Mouse (Mus musculus) heart, embryonic 15.5 days (tissue): Measurements from ENCODE around the gene Rhog. TPM values are rescaled to one million over a fixed set of nuclear protein-coding genes. Genes with fewer than 3 reads are reported as not detected.
"Not testable (repeated sequence)": the region's sequence is repeated elsewhere in the genome, so short reads cannot be mapped to it uniquely, and the experiment has no call there.

Source experiments
- ATAC-seq: fragments of 200-750 bp; cut with Nextera tagmentation; replicated peaks from 2 replicates; pipeline ENCODE4 v1.8.0; 2017; ENCODE audit warnings: low read depth, moderate TSS enrichment; ENCODE audit not compliant: insufficient number of reproducible peaks, insufficient read depth, low FRiP score
- H3K27ac ChIP-seq: fragments of 300-500 bp; sonication (generic); 2 replicates; pipeline ENCODE4 v1.5.1; 2015; ENCODE audit warnings: mild to moderate bottlenecking, inconsistent platforms
- H3K27me3 ChIP-seq: fragments of 300-500 bp; sonication (generic); 2 replicates; pipeline ENCODE4 v1.6.1; 2015; ENCODE audit warnings: inconsistent platforms
- H3K36me3 ChIP-seq: fragments of 300-500 bp; sonication (generic); 2 replicates; pipeline ENCODE4 v1.6.1; 2015; ENCODE audit warnings: mild to moderate bottlenecking, inconsistent platforms
- H3K4me1 ChIP-seq: fragments of 300-500 bp; sonication (generic); replicated peaks from 2 replicates; pipeline ENCODE4 v1.6.1; 2015; ENCODE audit warnings: inconsistent platforms
- H3K4me2 ChIP-seq: fragments of 300-500 bp; sonication (generic); 2 replicates; pipeline ENCODE4 v1.6.1; 2015; ENCODE audit warnings: inconsistent platforms, mild to moderate bottlenecking, moderate library complexity
- H3K4me3 ChIP-seq: fragments of 300-500 bp; sonication (generic); 2 replicates; pipeline ENCODE4 v1.5.1; 2015; ENCODE audit warnings: mild to moderate bottlenecking, inconsistent platforms
- H3K9ac ChIP-seq: fragments of 300-500 bp; sonication (generic); 2 replicates; pipeline ENCODE4 v1.6.1; 2015; ENCODE audit warnings: mild to moderate bottlenecking, inconsistent platforms
- H3K9me3 ChIP-seq: fragments of 300-500 bp; sonication (generic); replicated peaks from 2 replicates; pipeline ENCODE4 v1.6.1; 2016; ENCODE audit warnings: inconsistent platforms
- WGBS: fragments of 180-500 bp; shearing (Covaris S2); methylation state at CpG from one replicate; pipeline ENCODE4 v1.1.7; 2015; ENCODE audit warnings: mixed read lengths; 5-methylcytosine and 5-hydroxymethylcytosine counted together
- polyA plus RNA-seq: library from polyadenylated mRNA; unstranded; fragments of >200 nt; fragmentation: Nextera tagmentation; extraction: Ambion mirVana; gene quantifications from 2 replicates; pipeline ENCODE4 v1.2.1, GENCODE M21; 2015

The Rhog gene
- polyA plus RNA-seq, 1 experiment from 2014 or later = 37.6 TPM

DNA sequence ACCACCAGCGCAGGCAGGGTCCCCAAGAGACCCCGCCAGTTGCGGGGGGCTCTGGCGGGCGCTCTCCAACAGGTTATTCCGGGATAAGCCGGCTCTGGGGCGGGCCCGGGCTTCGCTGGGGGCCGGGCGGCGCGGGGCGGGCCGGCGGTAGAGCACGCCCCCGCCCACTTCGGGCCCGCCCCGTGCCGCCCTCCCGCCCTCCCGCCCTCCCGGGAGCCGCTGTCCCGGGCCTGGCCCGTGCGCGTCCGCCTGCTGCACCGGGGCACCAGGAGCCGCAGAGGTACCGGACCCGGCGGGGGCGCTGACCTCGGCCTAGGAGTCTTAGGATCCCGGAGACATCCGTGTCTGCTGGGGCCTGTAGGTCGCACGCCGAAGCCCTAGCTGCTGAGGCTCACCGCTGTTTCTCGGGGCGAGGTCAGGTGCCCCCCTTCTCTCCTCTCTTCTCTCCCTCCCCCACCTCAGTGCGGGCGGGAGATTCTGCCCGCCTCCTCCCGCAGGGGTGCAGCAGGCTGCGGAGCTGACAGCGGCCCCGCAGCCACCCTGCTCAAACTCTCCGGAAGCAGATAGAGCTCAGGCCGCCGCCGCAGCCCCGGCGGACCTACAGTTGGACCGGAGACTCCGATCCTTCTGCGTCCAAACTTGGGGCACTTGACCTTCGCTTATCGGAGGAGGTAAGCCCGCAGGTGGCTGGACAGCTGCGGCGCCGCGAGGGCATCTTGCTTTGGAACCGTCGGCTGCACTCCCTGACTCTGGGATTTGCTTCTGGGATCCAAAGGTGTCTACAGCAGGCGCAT lies 11.9 kb upstream of the Rhog start, which contains the start of gene Stim1:
TSS of gene Stim1 (plus strand) at position 206 of the 794 bp plus-strand sequence.
- peak; percentile 90 for ATAC-seq
- H3K9ac ChIP-seq = peak within 1 kb of the TSS; percentile 74
- peak within 1 kb of the TSS; percentile 85 for H3K4me2 ChIP-seq
- peaks cover 21% of the 10 kb centered on the region for H3K4me1 ChIP-seq
- H3K36me3 ChIP-seq = no peaks in the 10 kb centered on the region
- peak within 1 kb of the TSS; percentile 88 for H3K4me3 ChIP-seq
- peak within 1 kb of the TSS; percentile 64 for H3K27ac ChIP-seq
- under 1% methylated on average over 52 of the region's 73 CpGs for WGBS
- H3K27me3 ChIP-seq = peaks cover 14% of the 10 kb centered on the region; the same call in 1 of the 2 replicates
- H3K9me3 ChIP-seq = no peaks in the 10 kb centered on the region

DNA sequence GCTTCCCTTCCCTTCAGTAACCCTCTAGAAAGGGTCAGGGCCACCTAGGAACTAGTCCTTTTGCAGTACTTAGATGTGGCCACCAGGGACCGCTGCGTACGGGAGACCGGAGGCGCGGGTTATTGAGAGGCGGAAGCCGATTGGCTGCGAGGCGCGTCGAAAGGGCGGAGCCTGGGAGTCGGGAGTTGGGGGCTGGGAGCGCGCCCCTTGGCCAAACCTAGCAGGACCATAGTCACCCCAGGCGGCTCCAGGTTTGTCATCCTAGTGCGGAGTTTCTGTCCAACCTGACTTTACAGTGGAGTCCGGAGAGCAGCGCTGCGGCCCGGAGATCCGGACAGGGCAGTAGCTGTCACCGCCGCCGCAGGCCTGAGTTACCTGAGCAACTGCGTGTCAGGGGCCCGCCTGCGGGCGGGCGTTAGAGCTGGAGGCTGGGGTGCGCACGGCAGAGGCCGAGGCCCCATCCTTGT lies 11.3 kb upstream of the Rhog start:
- peak overlapping the region; percentile 85 for H3K4me2 ChIP-seq
- peak overlapping the region; percentile 74 for H3K9ac ChIP-seq
- H3K4me3 ChIP-seq = peak overlapping the region; percentile 88
- peak overlapping the region; percentile 64 for H3K27ac ChIP-seq
- peaks cover 19% of the 10 kb centered on the region for H3K4me1 ChIP-seq
- H3K9me3 ChIP-seq = no peaks in the 10 kb centered on the region
- 0% methylated on average over 34 of the region's 34 CpGs for WGBS
- ATAC-seq = peak; percentile 88
- H3K27me3 ChIP-seq = peaks cover 14% of the 10 kb centered on the region; the same call in 1 of the 2 replicates
- H3K36me3 ChIP-seq = no peaks in the 10 kb centered on the region

DNA sequence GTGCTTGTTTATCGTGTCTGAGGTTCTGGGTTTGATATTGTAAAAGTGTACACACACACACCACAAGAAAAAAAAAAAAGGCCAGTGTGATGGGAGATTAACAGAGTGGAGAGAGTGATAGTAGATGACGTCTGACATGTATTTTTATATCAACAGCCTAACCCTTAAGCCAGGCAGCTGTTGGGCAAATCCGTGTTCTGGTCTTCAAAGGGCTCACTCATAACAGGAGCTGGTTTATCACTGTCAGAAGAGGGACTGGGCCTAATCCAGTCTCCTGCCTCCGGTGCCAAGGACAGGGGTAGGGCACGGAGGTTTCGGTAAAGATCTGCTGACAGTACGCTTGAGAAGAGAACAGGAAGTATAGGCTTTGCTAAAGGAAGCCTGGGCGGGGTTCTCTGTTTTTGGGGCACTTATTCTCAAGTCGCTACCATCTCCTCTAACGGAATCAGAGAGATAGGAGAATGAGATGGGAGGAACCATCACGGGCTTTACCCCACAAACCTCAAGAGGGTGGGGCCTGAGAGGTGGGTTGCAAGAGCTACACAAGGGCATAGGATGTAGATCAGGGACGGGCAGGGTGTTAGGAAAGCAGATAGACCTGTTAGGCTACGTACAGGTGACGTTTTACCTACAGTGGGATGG lies 10.7 kb upstream of the Rhog start:
- peak overlapping the region; percentile 85 for H3K4me2 ChIP-seq
- ATAC-seq = peak; percentile 1; the same call in 1 of the 2 replicates
- 36% methylated on average over 14 of the region's 14 CpGs for WGBS
- H3K9me3 ChIP-seq = no peaks in the 10 kb centered on the region
- H3K4me1 ChIP-seq = peaks cover 13% of the 10 kb centered on the region
- peak overlapping the region; percentile 88; the same call in 1 of the 2 replicates for H3K4me3 ChIP-seq
- peaks cover 14% of the 10 kb centered on the region; the same call in 1 of the 2 replicates for H3K27me3 ChIP-seq
- H3K36me3 ChIP-seq = no peaks in the 10 kb centered on the region
- peak overlapping the region; percentile 12; the same call in 1 of the 2 replicates for H3K27ac ChIP-seq
- no peak overlapping the region for H3K9ac ChIP-seq

DNA sequence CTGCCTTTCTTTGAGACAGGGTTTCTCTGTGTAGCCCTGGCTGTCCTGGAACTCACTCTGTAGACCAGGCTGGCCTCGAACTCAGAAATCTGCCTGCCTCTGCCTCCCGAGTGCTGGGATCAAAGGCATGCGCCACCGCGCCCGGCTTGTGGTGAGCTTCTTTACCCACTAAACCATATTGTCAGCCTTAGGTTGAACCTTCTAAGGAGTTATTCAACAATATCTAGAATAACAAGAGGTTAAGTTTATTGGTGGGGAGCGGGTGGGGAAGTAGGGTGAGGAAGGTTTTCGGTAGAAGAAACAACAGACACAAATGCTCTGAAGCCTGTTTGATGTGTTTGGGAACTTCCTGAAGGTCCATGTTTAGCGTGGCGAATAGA lies 10.2 kb upstream of the Rhog start:
- not testable (repeated sequence) for H3K9me3 ChIP-seq, H3K27ac ChIP-seq, ATAC-seq, H3K36me3 ChIP-seq, H3K4me2 ChIP-seq, H3K4me3 ChIP-seq, H3K9ac ChIP-seq
- peaks cover 13% of the 10 kb centered on the region for H3K4me1 ChIP-seq
- peaks cover 14% of the 10 kb centered on the region; the same call in 1 of the 2 replicates for H3K27me3 ChIP-seq
- WGBS = 88% methylated on average over 10 of the region's 10 CpGs

DNA sequence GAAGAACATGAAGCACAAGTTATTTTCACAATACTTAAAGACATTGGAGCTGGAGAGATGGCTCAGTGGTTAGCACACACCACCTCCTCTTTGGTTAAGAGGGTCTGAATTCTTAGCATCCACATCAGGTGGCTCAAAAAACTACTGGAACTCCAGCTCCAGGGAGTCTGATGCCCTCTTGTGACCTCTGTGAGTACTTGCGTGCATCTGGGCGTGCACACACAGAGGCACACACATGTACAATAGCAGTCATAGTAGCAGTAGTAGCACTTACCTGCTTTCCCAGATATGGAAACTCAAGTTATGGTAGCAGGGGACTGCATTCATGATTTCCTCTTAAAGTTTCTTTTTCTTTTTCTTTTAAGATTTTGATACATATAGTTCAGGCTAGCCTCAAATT lies 7.2 kb upstream of the Rhog start:
- peaks cover under 1% of the 10 kb centered on the region; the same call in 1 of the 2 replicates for H3K4me1 ChIP-seq
- no peak for ATAC-seq
- 95% methylated on average over 2 of the region's 2 CpGs for WGBS
- H3K9me3 ChIP-seq = no peaks in the 10 kb centered on the region
- no peak overlapping the region for H3K9ac ChIP-seq
- H3K27ac ChIP-seq = no peak overlapping the region
- H3K36me3 ChIP-seq = no peaks in the 10 kb centered on the region
- peaks cover 14% of the 10 kb centered on the region; the same call in 1 of the 2 replicates for H3K27me3 ChIP-seq
- no peak overlapping the region for H3K4me2 ChIP-seq
- H3K4me3 ChIP-seq = no peak overlapping the region

DNA sequence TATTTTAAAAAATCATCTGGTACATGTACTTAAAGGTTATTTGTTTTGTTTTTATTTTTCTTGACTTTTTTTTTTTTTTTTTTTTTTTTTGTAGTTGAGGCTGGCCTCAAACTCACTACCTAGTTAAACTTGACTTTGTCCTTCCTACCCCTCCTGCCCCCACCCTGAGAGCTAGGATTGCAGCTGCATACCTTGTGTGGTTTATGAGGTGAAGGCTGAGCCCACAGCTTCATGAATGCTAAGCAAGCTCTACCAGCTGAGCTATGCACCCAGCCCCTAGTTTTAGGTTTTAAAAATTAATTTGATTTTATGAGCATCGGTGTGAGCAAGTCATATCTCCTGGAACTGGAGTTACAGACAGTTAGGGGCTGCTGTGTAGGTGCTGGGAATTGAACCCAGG lies 4.7 kb upstream of the Rhog start:
- no peak overlapping the region for H3K4me3 ChIP-seq
- H3K27me3 ChIP-seq = peaks cover 23% of the 10 kb centered on the region
- 93% methylated on average over 1 of the region's 1 CpGs for WGBS
- H3K27ac ChIP-seq = no peak overlapping the region
- ATAC-seq = no peak
- H3K36me3 ChIP-seq = no peaks in the 10 kb centered on the region
- H3K9me3 ChIP-seq = no peaks in the 10 kb centered on the region
- H3K9ac ChIP-seq = no peak overlapping the region
- H3K4me2 ChIP-seq = no peak overlapping the region
- no peaks in the 10 kb centered on the region for H3K4me1 ChIP-seq

DNA sequence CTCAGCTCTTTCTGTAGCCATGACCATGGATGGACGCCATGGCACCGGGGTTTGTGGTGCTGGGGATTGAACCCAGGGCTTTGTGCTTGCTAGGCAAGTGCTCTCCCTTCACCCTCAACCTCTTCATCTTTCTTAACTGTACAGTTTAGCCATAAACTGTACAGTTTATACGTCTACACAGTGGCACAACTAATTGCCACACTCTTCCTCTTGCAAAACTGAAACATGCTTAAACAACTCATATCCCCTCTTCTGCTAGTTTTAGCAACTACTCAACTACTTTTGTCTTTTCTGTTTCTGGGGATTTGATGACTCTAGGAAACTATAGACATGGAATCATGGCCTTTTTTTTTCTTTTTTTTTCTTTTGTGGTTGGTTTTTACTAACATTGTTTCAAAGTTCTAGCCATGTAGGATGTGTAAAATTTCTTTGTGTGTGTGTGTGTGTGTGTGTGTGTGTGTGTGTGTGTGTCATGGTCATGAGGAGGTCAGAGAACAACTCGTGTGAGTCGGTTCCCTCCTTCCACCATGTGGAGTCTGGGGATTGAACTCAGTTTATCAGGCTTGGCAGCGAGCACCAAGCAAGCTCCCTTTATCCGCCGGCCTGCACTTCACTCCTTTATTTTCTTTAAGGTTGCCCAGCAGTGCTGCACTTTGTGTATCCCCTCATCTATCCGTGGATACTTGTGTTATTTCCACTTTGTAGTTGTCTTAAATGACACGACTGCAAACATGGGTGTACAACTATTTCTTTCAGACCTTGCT lies 4.0 kb upstream of the Rhog start:
- Histone ChIP-seq H3K4me3 (no peak overlapping the region), H3K36me3 (no peaks in the 10 kb centered on the region), H3K9ac (no peak overlapping the region), H3K4me2 (no peak overlapping the region), H3K9me3 (no peaks in the 10 kb centered on the region), H3K27me3 (peaks cover 21% of the 10 kb centered on the region; the same call in 1 of the 2 replicates), H3K4me1 (no peaks in the 10 kb centered on the region), H3K27ac (no peak overlapping the region)
- no peak for ATAC-seq
- 77% methylated on average over 10 of the region's 10 CpGs for WGBS

DNA sequence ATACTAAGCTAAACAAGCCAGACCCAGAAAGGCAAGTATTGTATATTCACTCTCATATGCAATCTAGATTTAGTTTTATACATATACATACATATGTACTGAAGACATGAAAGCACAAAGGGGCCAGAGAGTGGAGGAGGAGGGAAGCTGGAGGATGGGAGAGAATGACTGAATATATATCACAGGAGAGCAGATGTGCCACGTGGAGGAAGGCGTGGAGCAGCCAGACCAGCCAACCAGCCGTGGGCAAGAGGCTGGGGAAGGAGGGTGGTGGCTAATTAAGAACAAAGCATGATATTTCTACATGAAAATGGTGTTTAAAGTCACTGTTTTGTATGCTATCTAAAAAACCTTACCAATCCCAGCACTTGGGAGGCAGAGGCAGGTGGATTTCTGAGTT lies 2.9 kb upstream of the Rhog start:
- Histone ChIP-seq H3K9me3 (no peaks in the 10 kb centered on the region), H3K27ac (no peak overlapping the region), H3K4me3 (no peak overlapping the region), H3K27me3 (peaks cover 14% of the 10 kb centered on the region; the same call in 1 of the 2 replicates), H3K4me1 (no peaks in the 10 kb centered on the region), H3K4me2 (no peak overlapping the region), H3K36me3 (no peaks in the 10 kb centered on the region), H3K9ac (no peak overlapping the region)
- WGBS = 71% methylated on average over 3 of the region's 3 CpGs
- no peak for ATAC-seq

DNA sequence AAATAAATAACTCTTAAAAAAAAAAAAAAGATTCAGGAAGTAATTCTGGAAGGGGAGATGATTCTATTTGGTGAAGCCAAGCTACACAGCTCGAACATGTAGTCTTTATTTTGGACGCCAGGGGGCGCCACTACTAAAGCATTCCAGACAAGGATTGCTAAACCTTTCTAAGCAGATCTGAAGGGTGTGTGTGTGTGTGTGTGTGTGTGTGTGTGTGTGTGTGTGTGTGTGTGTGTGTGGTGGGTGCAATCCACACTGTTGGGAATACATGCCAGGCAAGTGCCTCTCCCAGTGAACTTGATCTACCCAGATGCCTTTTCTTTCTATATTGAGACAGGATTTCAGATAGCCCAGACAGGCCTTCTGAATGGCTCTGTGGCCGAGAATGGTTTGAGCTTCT lies 2.3 kb upstream of the Rhog start:
- 12% methylated on average over 4 of the region's 4 CpGs for WGBS
- Histone ChIP-seq H3K9ac (no peak overlapping the region), H3K4me2 (no peak overlapping the region), H3K9me3 (no peaks in the 10 kb centered on the region), H3K27ac (no peak overlapping the region), H3K4me3 (no peak overlapping the region), H3K27me3 (peaks cover 14% of the 10 kb centered on the region; the same call in 1 of the 2 replicates), H3K36me3 (no peaks in the 10 kb centered on the region), H3K4me1 (no peaks in the 10 kb centered on the region)
- no peak for ATAC-seq

DNA sequence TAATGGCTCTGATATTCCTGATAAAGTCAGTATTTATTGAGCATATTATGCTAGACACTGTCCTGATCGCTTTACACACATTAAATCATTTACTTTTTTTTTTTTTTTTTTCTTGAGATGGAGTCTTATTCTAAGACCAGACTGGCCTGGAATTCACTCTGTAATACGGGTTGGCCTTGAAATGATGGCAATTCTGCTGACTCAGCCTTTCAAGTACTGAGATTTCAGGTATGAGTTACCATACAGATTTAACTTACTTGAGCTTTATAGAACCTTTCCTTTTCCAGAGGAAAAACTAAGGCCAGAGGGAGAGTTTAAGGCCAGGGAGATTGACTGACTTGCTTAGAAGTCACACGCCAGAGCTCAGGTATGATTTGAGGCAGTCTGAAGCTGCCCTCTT lies 782 bp upstream of the Rhog start:
- no peaks in the 10 kb centered on the region for H3K4me1 ChIP-seq
- no peaks in the 10 kb centered on the region for H3K9me3 ChIP-seq
- no peak overlapping the region for H3K9ac ChIP-seq
- peaks cover 14% of the 10 kb centered on the region; the same call in 1 of the 2 replicates for H3K27me3 ChIP-seq
- H3K4me3 ChIP-seq = no peak overlapping the region
- H3K4me2 ChIP-seq = no peak overlapping the region
- no peak overlapping the region for H3K27ac ChIP-seq
- H3K36me3 ChIP-seq = no peaks in the 10 kb centered on the region
- 74% methylated on average over 3 of the region's 3 CpGs for WGBS
- no peak for ATAC-seq

DNA sequence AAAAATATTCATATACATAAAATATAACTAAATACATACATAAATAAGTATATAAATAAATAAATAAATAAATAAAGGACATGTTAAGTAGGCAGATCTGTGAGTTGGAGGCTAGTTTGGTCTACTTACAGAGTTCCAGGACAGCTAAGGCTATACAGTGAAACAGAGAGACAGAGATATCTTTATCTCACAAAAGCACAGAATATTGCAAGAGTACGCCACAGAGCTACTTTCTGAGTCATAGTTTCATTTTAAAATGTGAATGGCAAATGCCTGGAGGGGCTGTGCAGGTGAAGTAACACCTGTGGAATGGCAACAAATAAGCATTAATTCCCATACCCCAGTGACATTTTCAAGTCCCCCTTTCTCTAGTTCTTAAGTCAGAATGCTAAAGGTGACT lies 2.2 kb downstream of the Rhog start:
- peaks cover 5% of the 10 kb centered on the region for H3K4me1 ChIP-seq
- H3K9ac ChIP-seq = no peak overlapping the region
- H3K4me3 ChIP-seq = no peak overlapping the region
- H3K9me3 ChIP-seq = no peaks in the 10 kb centered on the region
- peaks cover 14% of the 10 kb centered on the region; the same call in 1 of the 2 replicates for H3K27me3 ChIP-seq
- 76% methylated on average over 1 of the region's 1 CpGs for WGBS
- ATAC-seq = no peak
- H3K4me2 ChIP-seq = no peak overlapping the region
- no peak overlapping the region for H3K27ac ChIP-seq
- no peaks in the 10 kb centered on the region for H3K36me3 ChIP-seq
